Mouse (Mus musculus) neutrophil, adult 59 days (primary cell): ENCODE data around the gene Baz1a. TPM values are rescaled to one million over a fixed set of nuclear protein-coding genes. Genes with fewer than 3 reads are reported as not detected.

ENCODE experiments used
- total RNA-seq, 2 experiments: library from RNA; stranded (reverse); gene quantifications; 1 replicate in 1 of 2; 2 replicates in 1 of 2; pipeline ENCODE4 v1.2.4; 2023

Gene Baz1a
- total RNA-seq: 100 to 1,000 TPM; 143 to 159 TPM

GRCm38 (mm10) chr12:55013626-55014398 lies at the start of gene Baz1a:
Gene Baz1a (minus strand): TSS chr12:55014348.

GRCm38 (mm10) chr12:54986052-54986717 lies 28.0 kb downstream of the Baz1a start, which contains the start of gene Gm20403:
Gene Gm20403 (minus strand): TSS chr12:54986529.

GRCm38 (mm10) chr12:54862606-54863535 lies 151.3 kb downstream of the Baz1a start, which contains the start of gene Cfl2:
Gene Cfl2 (minus strand): TSS chr12:54862877.

Other genes with a start within 250 kb of the Baz1a start
- gene Snx6, start 218.6 kb downstream of the Baz1a start, total RNA-seq: 10 to 100 TPM; 57.5 to 67.7 TPM
- 10 to 100 TPM; 19.7 to 27.1 TPM for gene Cfl2, start 151.5 kb downstream of the Baz1a start, total RNA-seq
- not detected for gene Gm20403, start 27.8 kb downstream of the Baz1a start, total RNA-seq
- 1 to 10 TPM; 2.6 to 3.5 TPM for gene 2700097O09Rik, start 65.8 kb upstream of the Baz1a start, total RNA-seq
- gene Srp54a, start 65.9 kb upstream of the Baz1a start, total RNA-seq: 10 to 100 TPM; 37.1 to 41.4 TPM
- gene Fam177a, start 110.1 kb upstream of the Baz1a start, total RNA-seq: 1 to 10 TPM in 1 of 2 experiments, not detected in 1; 3.6 TPM
- gene Srp54b, start 140.8 kb upstream of the Baz1a start, total RNA-seq: 10 to 100 TPM; 28.1 to 32.7 TPM
- 10 to 100 TPM in 1 of 2 experiments, 1 to 10 TPM in 1; 5.3 to 10.1 TPM for gene 1700047I17Rik2, start 185.2 kb upstream of the Baz1a start, total RNA-seq
- gene Srp54c, start 215.8 kb upstream of the Baz1a start, total RNA-seq: 10 to 100 TPM; 12.0 to 12.4 TPM